Mouse (Mus musculus) MEL-GATA-1-ER (cell line): ENCODE results near the gene Rangap1.

Experiments used
- DNase-seq: peaks from one replicate; pipeline ENCODE4 v3.0.0-alpha.2; 2012; ENCODE audit warnings: low read depth; ENCODE audit errors: extremely low read depth

The Rangap1 gene

DNA sequence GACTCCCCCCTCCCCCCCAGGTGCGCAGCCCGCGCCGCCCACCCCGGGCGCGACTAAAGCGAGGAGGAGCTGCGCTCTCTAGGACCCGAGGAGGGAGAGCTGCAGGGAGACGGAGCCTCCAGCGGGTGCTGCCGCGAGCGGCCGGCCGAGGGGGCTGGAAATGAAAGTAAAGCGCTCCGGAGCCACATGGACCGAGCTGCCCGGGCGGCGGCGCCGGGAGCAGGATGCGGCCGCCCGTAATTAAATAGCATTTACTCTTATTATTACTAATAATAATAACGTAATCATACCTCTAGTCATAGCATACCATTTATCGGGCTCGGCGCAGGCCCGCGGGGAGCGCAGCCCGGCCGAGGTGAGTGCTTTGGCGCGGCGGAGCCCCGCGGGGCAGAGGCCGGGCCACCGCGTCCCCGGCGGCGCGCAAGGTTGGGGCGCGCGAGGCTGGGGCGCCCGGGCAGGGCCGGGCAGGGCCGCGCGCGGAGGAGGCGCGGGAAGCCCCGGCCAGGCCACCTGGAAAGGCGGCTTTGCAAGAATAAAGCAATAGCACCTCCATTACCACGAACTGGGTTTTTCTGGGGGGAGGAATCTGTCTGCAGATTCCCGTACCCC lies at the start of gene Rangap1, which contains the start of gene Zc3h7b:
Gene Rangap1, minus strand, starts transcription at position 539 of the 609 bp plus-strand sequence.
Gene Zc3h7b, plus strand, starts transcription at position 66 of the 609 bp plus-strand sequence.
- DNase-seq, result no peak

DNA sequence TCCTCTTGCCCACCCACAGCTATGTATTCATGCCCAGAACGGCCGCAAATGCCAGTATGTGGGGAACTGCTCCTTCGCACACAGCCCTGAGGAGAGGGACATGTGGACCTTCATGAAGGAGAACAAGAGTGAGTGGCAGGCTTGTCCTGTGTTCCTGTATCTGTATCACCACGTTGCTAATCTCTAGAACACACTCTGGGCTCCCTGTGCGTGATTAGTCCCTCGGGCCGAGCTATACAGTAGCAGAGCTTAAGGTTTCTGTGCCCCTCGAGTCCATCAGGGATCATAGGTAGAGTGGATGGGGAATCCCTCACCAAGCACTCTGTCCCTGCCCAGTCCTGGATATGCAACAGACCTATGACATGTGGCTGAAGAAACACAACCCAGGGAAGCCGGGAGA lies 47.1 kb upstream of the Rangap1 start:
- DNase-seq, result no peak

DNA sequence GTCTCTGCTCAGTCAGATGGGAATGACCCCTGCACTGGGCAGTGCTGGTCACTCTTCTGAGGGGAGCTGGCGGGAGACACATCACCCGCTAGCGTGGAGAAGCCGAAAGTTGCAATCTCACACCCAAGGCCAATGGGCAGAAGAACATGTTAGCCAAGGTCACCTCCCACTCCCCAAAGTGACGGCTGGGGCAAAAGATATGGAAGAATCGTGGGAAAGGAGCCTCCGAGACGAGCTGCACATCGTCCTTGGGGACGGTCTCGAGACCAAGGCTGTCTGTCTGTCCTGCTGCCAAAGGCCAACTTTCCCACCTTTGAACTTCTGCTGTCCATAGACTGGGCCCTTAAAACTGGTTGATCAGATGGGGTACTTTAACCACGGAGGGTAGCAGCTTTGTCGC lies 42.2 kb upstream of the Rangap1 start:
- DNase-seq, result no peak

DNA sequence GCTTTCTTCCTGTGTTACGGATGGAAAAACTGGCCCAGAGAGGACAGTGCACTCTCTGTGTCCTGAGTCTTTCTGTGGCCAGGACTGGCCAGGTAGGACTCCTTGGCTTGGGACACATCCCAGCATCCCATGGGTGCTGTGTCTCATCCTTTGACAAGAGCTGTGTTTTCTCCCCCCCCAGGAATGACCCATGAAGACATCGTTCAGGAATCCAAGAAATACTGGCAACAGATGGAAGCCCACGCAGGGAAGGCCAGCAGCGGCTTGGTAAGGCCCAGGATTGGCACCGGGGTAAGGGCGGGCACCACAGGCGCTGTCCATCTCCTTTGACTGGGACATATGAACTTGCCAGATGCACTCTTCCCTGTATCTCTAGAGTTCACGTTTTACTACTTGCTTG lies 40.4 kb upstream of the Rangap1 start:
- no peak for DNase-seq

DNA sequence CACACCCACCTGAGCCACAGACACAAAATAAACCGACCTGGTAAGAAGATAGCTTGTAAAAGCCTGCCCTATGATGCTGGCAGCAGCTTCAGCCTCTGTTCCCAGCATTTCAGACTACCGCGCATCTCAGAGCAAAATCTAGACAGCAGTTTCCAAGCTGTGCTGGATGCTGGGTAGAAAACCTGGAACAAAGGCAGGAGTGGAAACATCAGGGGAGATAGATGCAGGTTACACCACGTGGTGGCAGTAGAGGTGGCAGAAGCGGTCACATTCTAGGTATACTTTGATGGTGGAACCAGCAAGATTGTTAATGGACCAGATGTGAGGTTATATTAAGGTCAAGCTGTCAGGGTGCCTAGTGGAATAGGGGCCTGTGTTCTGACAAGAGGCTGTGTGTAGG lies 39.4 kb upstream of the Rangap1 start:
- no peak for DNase-seq

DNA sequence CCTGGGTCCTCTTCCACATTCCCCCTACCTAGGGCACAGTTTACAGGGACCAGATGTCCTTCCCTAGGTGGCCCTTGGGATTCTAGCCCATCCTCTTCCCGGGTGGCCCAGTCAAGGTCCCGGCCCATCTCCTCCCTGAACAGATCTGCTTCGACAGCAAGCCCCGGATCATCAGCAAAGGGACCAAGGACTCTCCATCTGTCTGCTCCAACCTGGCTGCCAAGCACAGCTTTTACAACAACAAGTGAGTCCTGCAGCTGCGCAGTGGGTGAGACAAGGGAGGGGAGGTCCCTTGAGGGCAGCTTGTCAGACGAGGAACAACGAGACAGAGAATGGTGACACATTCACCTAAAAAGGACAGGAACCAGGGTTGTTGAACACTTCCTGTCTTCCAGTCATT lies 36.5 kb upstream of the Rangap1 start:
- DNase-seq, result no peak

DNA sequence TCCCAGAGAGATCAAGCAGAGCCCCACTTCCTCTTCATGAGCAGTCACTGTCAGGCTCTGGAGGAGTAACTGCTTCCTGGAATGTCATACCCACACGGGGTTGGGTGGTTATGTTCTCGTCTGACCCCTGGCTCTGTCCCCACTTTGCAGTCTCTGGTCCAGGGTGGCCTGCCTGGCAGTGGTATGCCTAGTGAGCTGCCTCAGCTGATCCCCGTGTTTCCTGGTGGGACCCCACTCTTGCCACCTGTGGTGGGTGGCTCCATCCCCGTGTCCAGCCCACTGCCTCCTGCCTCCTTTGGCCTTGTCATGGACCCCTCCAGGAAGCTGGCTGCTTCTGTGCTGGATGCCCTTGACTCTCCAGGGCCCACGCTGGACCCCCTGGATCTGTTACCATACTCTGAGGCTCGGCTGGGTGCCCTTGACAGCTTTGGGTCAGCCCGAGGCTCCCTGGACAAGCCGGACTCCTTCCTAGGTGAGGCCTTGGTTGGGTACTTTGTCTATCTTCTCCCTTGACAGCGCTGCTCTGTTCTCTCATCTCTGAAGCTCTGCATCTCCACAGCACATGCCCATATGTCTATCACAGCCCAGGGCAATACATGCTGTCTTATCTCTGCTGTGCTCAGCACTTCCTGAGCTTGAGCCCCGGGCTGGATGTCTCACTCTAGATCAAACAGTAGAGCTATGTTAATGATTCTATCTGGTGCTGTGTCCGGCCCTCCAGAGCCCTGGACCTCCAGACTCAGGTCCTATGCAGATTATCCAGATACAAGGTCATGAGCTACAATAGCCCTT lies 31.5 kb upstream of the Rangap1 start:
- no peak for DNase-seq

DNA sequence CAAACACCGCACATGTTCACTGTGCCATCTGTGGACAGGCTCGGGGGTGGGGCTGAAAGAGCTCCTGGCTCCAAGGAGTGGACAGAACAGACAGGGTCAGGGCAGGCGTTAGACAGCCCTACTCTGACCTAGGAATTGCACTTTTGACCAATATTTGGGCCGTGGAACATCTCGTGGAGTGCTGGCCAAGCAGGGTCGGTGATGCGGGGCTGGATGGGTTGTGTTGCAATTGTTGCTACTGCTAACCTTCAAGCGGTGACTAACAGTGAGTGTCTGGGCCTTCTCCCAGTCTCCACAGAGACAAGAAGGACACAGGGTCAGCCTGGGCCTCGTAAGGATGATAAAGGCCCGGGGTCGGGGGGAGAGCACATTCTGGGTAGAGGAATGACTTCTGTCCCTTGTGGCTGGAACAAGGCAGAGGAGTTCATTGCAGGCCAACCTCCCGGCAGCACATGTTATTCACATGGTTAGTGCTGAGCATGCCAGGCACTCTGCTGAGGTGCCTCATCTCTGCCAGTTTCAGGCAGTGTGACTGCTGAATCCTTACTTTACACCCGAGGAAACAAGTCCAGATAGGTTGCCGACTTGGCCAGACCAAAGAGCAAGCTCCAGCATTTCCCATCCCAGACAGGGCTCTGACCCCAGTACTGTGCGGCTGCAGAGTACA lies 29.3 kb upstream of the Rangap1 start:
- DNase-seq, result no peak

DNA sequence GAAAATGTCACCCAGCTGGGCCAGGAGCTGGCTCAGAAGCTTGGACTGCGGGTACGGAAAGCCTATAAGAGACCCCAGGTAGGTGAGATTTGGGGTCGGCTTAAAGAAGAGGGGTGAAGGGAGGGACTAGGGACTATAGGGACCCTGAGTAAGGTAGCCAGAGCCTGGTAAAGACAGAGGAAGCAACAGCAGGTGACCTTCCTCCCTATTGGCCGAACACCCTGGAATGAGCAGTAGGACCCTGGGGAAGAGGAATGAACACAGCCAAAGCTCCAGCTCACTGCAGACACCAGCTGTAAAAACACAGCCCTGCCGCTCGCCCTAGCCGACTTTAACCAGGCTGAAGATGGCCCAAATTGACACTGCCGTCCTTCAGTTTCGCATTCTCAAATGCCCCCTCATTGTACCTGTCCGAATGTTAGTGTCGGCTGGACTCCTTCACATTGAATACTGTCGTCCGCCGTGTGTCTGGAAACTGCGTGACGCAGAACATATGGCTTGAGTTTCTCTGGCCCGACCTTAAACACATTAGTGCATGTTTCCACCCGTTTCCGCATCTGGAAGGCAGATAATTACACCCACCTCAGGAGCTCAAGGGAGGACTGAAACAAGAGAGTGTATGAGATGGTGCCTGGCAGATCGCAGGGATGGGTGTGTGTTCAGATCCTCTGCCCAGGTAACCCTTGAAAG lies 27.2 kb upstream of the Rangap1 start:
- no peak for DNase-seq

DNA sequence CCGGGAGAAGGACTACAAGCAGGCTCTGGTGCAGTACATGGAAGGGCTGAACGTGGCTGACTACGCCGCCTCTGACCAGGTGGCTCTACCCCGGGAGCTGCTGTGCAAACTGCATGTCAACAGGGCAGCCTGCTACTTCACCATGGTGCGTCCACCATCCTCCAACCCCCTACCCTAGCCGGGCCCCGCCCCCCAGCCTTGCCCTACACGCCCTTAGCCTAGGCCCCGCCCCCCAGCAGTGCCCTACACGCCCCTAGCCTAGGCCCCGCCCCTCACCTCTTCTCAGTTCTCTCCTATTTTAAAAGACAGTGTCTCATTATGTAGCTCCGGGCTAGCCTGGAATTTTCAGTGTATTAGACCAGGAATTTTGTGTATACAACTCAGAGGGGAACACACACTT lies 23.7 kb upstream of the Rangap1 start:
- DNase-seq, result no peak

DNA sequence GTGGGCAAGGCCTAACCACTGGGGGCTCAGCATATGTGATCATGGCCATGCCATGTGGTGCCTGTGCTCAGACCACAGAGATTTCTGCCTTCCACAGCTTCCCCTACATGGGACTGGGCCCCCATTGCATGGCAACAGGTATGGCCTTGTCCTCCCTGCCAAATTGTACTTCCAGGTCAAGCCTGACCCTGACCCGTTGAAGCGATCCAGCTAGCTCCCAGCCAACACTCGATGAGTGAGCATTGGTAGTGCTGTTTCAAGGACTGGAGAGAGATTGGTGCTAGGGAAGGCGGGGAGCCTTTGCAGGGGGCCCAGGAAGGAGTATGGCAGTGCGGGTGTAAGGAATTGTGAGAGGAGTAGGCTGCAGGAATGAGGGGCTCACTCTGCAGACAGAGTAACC lies 21.1 kb upstream of the Rangap1 start:
- no peak for DNase-seq

DNA sequence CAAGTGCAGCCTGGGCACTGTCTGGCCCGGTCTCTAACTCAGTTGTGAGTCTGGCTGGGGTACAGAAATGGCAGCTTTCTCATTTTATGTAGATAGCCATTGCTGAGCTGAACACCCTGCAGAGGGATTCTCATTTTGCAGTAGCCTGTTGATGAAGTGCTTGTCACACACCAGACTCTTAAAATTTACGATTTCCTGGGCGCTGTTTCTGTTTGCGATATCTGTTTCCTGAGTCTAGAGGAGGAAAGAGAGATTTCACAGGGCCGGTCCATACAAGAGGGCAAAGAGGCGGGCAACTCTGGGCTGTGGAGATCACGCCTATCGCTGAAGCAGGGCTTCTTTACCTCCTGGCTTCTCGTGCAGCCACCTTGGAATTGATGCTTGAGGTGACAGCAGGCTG lies 20.3 kb upstream of the Rangap1 start:
- DNase-seq, result peak; percentile 62

DNA sequence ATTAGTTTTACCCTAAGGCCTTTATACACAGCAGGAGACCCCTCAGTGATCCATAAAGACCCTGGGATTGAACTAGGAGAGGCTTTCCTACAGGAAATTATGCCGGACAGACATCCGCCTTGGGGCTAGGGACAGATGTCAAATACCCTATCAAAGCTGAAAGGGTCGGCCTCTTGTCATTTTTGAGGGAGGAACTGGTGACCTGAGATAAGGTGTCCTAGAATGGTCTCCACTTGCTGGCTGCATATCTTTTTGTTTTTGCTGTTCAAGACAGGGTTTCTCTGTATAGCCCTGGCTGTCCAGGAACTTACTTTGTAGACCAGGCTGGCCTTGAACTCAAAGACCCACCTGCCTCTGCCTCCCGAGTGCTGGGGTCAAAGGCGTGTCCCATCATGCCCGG lies 19.2 kb upstream of the Rangap1 start:
- DNase-seq, result peak; percentile 32

DNA sequence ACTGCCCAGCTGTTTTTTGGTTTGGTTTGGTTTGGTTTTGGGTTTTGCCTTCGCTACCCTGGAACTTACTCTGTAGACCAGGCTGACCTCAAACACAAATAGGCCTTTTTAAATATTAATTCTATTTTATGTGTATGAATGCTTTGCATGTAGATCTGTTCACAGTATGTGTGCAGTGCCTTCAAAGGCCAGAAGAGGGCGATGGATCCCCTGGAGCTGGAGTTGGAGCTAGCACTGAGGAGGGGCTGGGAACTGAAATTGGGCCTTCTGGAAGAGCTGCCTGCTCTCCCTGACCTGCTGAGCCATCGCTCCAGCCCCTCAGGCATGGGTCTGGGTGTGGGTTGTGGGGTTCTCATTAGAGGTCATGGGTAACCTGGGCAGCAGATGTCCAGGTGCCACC lies 16.6 kb upstream of the Rangap1 start:
- DNase-seq, result no peak

DNA sequence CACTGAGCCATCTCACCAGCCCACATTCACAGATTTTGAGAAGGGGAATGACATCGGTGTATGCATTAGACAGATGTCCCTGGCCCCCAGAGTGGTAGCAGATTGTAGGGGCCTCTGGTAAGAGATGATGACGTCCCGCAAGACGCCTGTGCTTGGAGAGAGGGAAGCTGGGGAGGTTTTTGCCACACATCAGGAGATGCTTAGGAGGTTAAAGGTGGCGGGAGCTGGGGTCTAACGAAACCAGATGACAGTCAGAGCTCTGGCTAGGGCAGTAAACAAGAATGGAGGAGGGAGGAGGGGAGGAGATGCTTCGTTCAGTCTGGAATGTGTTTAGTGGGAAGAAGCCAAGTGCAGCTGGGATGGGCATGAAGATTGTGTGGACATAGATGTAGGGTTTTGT lies 16.1 kb upstream of the Rangap1 start:
- DNase-seq, result no peak

DNA sequence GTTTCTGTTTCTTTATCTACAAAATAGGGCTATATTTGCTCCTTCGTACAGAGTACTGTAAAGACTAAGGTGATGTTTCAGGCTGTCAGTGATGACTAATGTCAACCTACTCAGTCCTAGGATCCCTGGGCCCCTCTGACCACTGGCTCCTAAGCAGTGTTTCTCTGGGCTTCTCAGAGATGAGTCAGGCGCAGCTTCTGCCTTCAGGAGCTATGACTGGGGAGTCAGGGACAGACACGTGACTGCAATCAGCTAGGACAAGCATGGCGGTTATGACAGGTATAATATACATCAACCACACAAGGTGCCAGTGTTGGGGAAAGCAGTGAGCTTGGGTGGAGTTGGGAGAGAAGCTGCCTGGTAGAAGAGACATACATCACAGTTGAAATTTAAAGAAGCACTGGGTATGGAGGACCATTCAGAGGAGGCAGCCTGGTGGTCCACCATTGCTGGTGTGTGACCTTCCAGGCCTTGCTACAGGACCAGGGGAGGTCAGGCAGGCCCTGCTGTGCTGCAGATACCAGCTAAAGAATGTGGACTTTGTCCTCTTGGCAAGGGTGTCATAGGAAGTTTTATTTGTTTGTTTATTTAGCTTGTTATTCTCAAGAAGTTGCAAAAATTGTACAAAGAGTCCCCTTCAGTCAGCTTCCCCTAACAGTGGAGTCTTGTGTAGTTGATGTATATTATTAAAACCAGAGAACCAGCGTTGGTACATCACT lies 15.2 kb upstream of the Rangap1 start:
- DNase-seq, result no peak

DNA sequence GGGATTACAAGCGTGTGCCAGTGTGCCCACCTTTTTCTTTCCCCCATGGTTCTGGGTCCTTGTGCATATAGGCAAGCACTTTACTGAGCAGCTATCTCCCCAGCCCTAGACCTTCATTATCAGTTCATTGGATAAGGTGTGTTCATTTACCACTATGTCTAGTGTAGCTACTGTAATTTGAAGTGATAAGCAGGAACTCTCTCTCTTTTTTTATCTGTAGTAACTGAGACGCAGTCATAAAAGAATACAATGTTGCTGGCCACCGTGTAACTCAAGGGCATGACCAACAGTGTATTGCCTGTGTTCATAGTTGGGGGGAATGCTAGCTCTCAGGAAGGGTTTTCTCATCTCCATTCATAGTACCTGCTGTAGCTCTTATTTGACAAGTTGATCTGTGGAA lies 14.2 kb upstream of the Rangap1 start:
- no peak for DNase-seq

DNA sequence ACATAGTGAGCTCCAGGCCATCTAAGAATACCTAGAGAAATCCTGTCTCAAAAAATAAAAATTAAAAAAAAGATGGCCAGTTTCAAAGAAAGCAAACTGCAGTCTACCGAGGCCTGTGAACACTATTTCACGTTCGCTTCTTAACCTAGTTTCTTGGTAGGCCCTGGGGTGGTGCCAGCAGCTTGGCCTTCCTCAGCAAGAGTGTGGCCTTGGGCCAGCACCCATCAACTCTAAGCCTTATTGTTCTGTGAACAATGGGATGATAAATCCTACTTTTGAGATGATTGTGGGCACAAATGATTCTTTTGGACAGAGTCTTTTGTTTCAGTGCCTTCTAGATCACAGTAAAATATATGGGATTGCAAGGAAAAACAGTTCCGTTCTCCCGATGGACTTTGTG lies 13.4 kb upstream of the Rangap1 start:
- DNase-seq, result no peak

DNA sequence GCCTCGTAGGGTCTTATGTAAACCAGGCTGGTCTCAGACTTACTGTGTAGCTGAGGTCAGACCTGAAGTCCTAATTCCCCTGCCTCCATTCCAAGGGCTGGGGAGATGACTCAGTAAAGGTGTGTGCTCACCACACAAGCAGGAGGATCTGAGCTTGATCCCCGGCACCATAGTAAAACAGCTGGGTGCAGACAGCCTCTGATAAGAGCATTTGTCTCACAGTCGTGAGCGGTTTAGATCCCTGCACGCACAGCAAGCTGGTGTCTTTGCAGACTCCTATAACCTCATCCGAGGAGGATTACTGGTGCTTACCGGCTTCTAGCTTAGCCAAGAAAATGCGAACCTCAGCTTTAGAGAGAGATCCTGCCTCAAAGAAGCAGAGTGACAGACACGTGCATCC lies 8.3 kb upstream of the Rangap1 start:
- no peak for DNase-seq

DNA sequence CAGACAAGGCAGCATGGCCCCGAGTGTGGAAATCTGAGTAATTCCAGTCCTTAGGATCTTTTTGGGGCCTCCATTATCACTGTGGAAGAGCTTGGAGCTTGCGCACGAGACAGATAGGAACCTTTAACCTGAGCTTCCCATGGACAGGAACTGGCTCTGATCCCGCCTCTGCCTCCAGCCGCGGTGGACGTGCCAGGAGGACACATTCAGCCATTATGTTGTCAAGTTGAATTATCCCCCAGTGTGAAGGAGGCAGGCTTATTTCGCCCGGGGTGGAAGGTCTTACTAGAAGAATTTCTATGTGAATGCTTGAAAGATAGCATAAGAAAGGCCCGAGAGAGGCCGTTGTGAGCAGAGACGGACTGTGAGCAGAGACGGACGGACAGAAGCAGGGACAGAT lies 4.4 kb upstream of the Rangap1 start:
- no peak for DNase-seq

DNA sequence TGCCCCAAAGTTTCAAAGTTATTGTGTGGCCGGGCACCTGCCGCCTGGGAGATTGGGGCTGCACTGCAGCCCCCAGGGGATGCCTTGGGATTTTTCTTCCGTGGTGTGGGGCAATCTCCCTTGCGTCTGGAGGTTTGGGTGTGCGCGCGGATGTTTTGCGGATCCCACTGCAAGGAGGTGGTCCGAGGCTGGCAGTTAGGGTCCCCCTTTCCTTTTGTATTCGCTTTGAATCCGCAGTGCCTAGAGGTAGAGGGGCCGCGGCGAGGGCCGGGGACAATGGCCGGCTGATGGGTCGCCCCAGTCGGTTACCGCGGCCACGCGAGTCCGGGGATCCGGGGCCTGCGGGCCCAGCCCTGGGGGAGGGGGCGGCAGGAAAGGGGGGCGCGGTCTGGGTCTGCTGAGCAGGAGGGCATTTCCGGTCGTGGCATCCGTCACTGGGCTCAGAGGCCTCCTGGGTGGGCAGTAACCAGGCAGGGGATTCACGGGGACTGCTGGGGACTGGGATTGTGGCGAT lies 328 bp upstream of the Rangap1 start:
- DNase-seq, result no peak
